Mouse (Mus musculus): Measurements from ENCODE around the gene Gm13102. TPM values are rescaled to one million over a fixed set of nuclear protein-coding genes. Genes with fewer than 3 reads are reported as not detected.
"Not testable (repeated sequence)": the region's sequence is repeated elsewhere in the genome, so short reads cannot be mapped to it uniquely, and the experiment has no call there.

The Gm13102 gene
- total RNA-seq (2021), result not detected

DNA sequence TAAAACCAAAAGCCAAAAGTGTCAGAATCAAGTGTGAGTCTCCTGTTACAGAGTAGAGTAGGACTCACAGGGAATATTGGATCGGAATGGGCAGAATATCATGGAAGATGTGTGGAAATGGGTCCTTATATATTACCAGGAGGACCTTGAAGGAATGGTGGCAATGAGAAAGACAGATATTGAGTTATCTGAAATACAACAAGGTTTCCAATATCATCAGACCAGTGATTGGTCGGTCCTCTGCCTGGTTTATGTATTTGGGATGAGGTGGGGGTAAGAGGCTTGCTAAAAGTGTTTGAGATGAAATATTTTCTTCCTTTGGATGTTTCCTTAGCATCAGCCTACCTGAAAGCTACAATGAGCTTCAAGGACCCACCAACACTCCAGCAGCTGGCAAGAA lies at the start of gene Gm13102:
Gm13102 (plus strand) TSS at position 301 of the 400 bp plus-strand sequence.
- DNase-seq; intact Hi-C loops (cut with DNase I): not testable (repeated sequence)

- DNase-seq; intact Hi-C loops (cut with DNase I): not testable (repeated sequence)
Measured at GRCm38 (mm10) chr4:144058826-144059225, 47.4 kb upstream of the Gm13102 start, which contains the start of gene Pramel4. Pramel4 (plus strand) TSS chr4:144059126.

Other genes with a start within 250 kb of the Gm13102 start
- not detected for gene Pramef6, start 206.1 kb upstream of the Gm13102 start, total RNA-seq (2021)
- gene Pramef25, start 155.5 kb upstream of the Gm13102 start, total RNA-seq (2021), result not detected
- not detected for gene Gm13101, start 139.5 kb upstream of the Gm13102 start, total RNA-seq (2021)
- gene Pramef17, start 112.1 kb upstream of the Gm13102 start, total RNA-seq (2021), result not detected
- not detected for gene Pramel4, start 47.3 kb upstream of the Gm13102 start, total RNA-seq (2021)
- not detected for gene Oog3, start 56.2 kb downstream of the Gm13102 start, total RNA-seq (2021)
- gene Oog2, start 84.2 kb downstream of the Gm13102 start, total RNA-seq (2021), result not detected
- gene C87977, start 106.8 kb downstream of the Gm13102 start, total RNA-seq (2021), result not detected
- gene Pramel5, start 174.0 kb downstream of the Gm13102 start, total RNA-seq (2021), result not detected
- not detected for gene Gm13128, start 223.8 kb downstream of the Gm13102 start, total RNA-seq (2021)

Data from heart, postnatal 10 days (tissue).